Mouse (Mus musculus): ENCODE data around the gene Usp53. TPM values are rescaled to one million over a fixed set of nuclear protein-coding genes. Genes with fewer than 3 reads are reported as not detected.
"Not testable (repeated sequence)": the region's sequence is repeated elsewhere in the genome, so short reads cannot be mapped to it uniquely, and the experiment has no call there.

The Usp53 gene
- polyA plus RNA-seq, 1 experiment: 0.10 TPM

DNA sequence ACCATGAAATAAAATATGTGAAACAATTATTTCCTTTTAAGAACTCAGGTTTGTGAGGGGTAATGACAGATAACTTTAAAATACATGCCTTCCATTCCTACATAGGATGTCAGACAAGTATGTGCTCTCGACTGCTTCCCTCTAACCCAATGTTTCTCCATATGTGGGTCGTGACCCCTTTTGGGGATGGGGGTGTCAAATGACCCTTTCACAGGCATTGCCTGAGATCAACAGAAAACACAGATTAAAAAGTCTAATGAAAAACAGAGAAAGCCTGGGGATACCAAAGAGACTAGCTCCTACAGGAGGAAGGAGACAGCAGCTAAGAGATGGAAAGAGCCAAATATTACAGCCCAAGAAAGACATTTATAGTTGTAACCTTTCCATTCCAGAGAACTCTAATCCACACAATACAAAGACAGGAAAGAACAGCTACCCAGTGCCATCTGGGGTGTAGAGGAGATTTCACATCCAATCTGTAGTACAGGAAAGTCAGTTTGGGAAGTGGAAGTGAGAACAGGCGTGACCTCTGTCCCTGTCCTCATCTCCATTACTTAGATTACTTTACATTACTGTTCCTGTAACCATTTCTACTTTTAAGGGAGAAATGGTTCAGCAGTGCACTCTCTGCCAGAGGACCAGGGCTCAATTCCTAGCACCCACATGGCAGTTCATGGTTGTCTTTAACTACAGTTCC, 12.0 kb downstream of the Usp53 start:
- Histone ChIP-seq H3K4me3 (replicated peaks) (no peak overlapping the region), H3K27me3 (ENCODE audit: control insufficient read depth) (no peaks in the 10 kb centered on the region), H3K36me3 (ENCODE audit: control insufficient read depth) (peaks cover 3% of the 10 kb centered on the region), H3K9me3 (ENCODE audit: control insufficient read depth, low read length) (no peaks in the 10 kb centered on the region), H3K4me1 (ENCODE audit: control insufficient read depth) (peaks cover 6% of the 10 kb centered on the region)
- TF ChIP-seq TAL1 (IDR thresholded peaks at IDR 0.05; ENCODE audit: low read length) (no peak), GATA1 (IDR thresholded peaks at IDR 0.05; ENCODE audit: low read length) (no peak)

DNA sequence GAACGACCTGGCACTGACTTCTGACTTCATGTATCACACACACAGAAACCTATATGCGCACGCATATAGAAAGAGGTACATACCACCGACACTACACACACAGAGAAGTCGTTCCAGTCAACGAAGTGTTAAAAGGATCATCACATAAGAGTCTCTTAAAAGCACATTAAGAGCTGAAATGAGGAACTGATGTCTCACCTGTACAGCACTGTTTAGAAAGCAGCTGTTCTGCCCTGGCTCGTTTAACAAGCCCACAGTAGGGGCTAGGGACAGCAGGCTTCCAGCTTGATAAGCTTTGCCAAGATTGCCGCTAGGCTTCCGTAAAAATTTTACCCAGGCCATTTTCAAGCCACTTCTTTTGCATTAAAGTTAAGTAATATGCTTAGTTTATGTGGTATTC, 15.9 kb downstream of the Usp53 start:
- no peaks in the 10 kb centered on the region for H3K4me1 ChIP-seq (ENCODE audit: control insufficient read depth)
- no peaks in the 10 kb centered on the region for H3K9me3 ChIP-seq (ENCODE audit: control insufficient read depth, low read length)
- no peak overlapping the region for H3K4me3 ChIP-seq (replicated peaks)
- TF ChIP-seq GATA1 (IDR thresholded peaks at IDR 0.05; ENCODE audit: low read length): no peak
- TF ChIP-seq TAL1 (IDR thresholded peaks at IDR 0.05; ENCODE audit: low read length): no peak
- peaks cover 3% of the 10 kb centered on the region for H3K36me3 ChIP-seq (ENCODE audit: control insufficient read depth)
- no peaks in the 10 kb centered on the region for H3K27me3 ChIP-seq (ENCODE audit: control insufficient read depth)

DNA sequence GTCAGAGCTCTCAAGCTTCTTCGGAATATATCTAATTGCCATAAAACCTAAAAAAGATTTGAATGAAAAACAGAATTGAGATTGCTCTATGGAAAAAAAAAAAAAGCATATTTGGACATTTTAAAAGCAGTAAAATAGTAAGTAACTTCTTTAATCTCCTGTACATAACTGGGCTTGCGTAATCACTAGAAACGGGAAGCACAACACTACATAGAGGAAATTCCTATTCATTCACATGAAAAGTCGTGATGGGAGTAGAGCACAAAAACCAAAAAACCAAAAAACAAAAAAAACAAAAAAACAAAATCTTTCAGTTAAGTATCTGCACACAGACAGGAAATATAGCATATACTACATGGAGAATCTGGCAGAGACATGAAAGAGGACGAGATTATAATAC, 20.0 kb downstream of the Usp53 start:
- no peak overlapping the region for H3K4me3 ChIP-seq (replicated peaks)
- no peak for TF ChIP-seq GATA1 (IDR thresholded peaks at IDR 0.05; ENCODE audit: low read length)
- TF ChIP-seq TAL1 (IDR thresholded peaks at IDR 0.05; ENCODE audit: low read length): no peak
- no peaks in the 10 kb centered on the region for H3K27me3 ChIP-seq (ENCODE audit: control insufficient read depth)
- peaks cover 5% of the 10 kb centered on the region for H3K36me3 ChIP-seq (ENCODE audit: control insufficient read depth)
- H3K9me3 ChIP-seq (ENCODE audit: control insufficient read depth, low read length): no peaks in the 10 kb centered on the region
- no peaks in the 10 kb centered on the region for H3K4me1 ChIP-seq (ENCODE audit: control insufficient read depth)

DNA sequence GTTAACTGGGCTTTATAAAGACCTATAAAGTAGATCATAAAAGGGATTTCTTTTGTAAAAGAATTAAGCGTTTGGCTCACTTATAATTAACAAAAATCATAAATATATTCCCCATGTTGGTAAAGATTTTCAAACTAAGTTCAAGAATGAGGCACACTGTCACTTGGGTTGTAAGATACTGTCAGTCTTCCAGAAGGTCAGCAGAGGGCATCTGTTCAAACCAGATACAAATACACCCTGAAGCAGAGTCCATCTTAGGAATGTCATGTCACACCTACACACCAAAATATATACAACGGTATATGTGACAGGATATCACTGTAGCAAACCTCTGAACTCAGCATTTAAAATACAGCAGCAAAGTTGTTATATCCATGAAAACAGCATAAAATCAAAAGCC, 34.2 kb downstream of the Usp53 start:
- Histone ChIP-seq H3K4me3 (replicated peaks) (no peak overlapping the region), H3K27me3 (ENCODE audit: control insufficient read depth) (no peaks in the 10 kb centered on the region), H3K36me3 (ENCODE audit: control insufficient read depth) (peaks cover 13% of the 10 kb centered on the region), H3K4me1 (ENCODE audit: control insufficient read depth) (no peaks in the 10 kb centered on the region), H3K9me3 (ENCODE audit: control insufficient read depth, low read length) (no peaks in the 10 kb centered on the region)
- no peak for TF ChIP-seq GATA1 (IDR thresholded peaks at IDR 0.05; ENCODE audit: low read length)
- TF ChIP-seq TAL1 (IDR thresholded peaks at IDR 0.05; ENCODE audit: low read length): no peak

DNA sequence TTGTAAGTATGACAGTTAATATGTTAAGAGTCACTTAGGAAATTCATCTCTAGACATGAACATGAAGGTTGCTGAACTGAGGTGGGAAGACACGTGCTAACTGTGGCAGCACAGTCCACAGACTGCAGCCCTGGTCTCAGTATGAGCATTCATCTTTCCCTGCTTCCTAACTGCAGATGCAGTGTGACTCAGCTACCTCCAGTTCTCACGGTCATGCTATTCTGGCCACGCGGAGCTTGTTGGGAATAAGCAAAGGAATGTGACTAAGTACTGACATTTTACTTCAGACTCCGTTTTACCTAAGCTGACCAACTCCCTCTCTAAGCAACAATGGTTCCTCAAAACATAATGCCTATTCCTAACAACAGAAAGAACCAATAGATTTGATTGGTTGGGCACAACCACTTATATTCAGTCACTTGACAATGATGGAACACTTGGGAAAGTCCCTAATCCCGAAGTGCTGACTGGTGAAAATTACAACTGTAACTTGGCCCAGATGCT, 40.9 kb downstream of the Usp53 start:
- no peaks in the 10 kb centered on the region for H3K27me3 ChIP-seq (ENCODE audit: control insufficient read depth)
- H3K4me1 ChIP-seq (ENCODE audit: control insufficient read depth): no peaks in the 10 kb centered on the region
- H3K9me3 ChIP-seq (ENCODE audit: control insufficient read depth, low read length): no peaks in the 10 kb centered on the region
- peaks cover 3% of the 10 kb centered on the region; the same call in 1 of the 2 replicates for H3K36me3 ChIP-seq (ENCODE audit: control insufficient read depth)
- H3K4me3 ChIP-seq (replicated peaks): no peak overlapping the region
- TF ChIP-seq TAL1 (IDR thresholded peaks at IDR 0.05; ENCODE audit: low read length) (no peak), GATA1 (IDR thresholded peaks at IDR 0.05; ENCODE audit: low read length) (no peak)

DNA sequence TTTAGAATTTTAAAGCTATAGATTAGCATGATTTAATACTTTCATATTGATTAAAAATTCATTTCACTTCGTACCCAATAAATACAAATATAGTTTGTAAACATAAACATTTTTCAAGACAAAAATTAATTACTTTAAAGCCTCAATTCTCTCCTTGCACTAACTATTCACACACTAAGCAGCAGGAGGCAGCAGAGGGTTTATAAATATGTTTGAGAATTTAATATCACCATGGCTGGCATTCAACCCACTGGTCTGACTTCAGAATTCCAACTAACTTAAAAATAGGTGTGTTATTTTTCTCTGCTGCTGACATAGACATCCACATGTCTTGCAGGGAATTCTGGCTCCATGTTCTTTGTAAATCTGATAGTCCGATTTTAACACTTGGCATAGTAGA, 45.1 kb downstream of the Usp53 start:
- Histone ChIP-seq H3K27me3 (ENCODE audit: control insufficient read depth) (no peaks in the 10 kb centered on the region), H3K9me3 (ENCODE audit: control insufficient read depth, low read length) (no peaks in the 10 kb centered on the region), H3K4me1 (ENCODE audit: control insufficient read depth) (no peaks in the 10 kb centered on the region), H3K36me3 (ENCODE audit: control insufficient read depth) (peaks cover 3% of the 10 kb centered on the region), H3K4me3 (replicated peaks) (no peak overlapping the region)
- TF ChIP-seq TAL1 (IDR thresholded peaks at IDR 0.05; ENCODE audit: low read length) (no peak), GATA1 (IDR thresholded peaks at IDR 0.05; ENCODE audit: low read length) (no peak)

DNA sequence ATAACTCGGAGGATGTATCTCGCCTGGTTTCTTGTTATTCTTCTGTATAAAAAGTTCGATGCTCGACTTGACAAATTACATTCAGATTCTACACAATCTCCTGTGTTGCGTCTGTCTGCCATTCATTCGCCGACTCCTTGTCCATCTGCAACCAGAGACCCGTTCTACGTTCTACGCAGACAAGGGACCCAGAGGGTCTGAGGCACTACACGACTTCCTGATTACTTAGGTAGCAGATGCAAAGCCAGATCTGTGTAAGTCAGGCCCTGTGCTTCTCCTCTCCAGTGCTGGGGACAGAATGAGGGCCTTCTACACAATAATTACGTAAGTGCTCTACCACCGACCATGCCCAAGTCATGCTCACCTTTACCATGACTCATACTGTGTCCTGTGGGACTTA, 47.1 kb downstream of the Usp53 start:
- not testable (repeated sequence) for H3K4me3 ChIP-seq (replicated peaks); H3K4me1 ChIP-seq (ENCODE audit: control insufficient read depth); H3K9me3 ChIP-seq (ENCODE audit: control insufficient read depth, low read length); H3K36me3 ChIP-seq (ENCODE audit: control insufficient read depth); H3K27me3 ChIP-seq (ENCODE audit: control insufficient read depth)

DNA sequence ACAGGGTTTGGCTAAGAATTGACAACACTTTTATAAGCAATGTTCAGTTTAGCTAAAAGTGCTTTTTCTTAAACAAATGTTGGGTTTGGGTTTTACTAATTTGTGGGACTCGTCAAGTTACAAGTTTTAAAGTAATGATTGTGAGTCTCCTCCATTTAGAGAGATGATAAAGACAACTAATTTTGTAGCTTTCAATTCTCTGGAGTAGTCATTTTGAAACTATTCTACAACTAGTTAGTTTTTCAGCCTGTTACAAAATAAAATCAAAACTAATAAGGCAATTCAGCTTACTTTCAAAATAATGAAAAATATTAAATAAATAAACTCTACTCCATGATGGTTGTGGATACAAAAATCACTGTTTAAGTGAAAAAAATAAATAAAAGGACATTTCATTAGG, 51.8 kb downstream of the Usp53 start:
- Histone ChIP-seq H3K27me3 (ENCODE audit: control insufficient read depth) (no peaks in the 10 kb centered on the region), H3K4me3 (replicated peaks) (no peak overlapping the region), H3K4me1 (ENCODE audit: control insufficient read depth) (no peaks in the 10 kb centered on the region), H3K9me3 (ENCODE audit: control insufficient read depth, low read length) (no peaks in the 10 kb centered on the region), H3K36me3 (ENCODE audit: control insufficient read depth) (peaks cover 14% of the 10 kb centered on the region)
- TF ChIP-seq GATA1 (IDR thresholded peaks at IDR 0.05; ENCODE audit: low read length) (no peak), TAL1 (IDR thresholded peaks at IDR 0.05; ENCODE audit: low read length) (no peak)

DNA sequence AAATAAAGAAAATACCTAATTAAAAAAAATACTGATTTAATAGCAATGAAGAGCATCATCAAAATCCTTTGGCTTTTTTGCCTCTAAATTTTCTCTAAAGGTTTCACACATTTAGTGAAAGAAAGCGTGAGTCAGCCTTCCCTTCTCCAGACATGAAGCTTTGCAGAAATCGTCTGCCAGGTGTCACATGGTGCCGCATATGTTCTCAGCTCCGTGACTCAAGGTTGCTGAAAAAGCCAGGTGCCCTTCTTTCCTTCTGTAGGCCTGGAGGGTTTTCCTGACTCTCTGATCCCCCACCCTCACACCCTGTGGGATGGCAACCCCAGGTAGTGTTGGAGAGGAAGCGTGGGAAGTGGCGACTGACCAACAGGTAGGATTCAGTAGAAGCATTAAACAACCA, 54.6 kb downstream of the Usp53 start:
- H3K4me3 ChIP-seq (replicated peaks): no peak overlapping the region
- no peaks in the 10 kb centered on the region for H3K9me3 ChIP-seq (ENCODE audit: control insufficient read depth, low read length)
- H3K36me3 ChIP-seq (ENCODE audit: control insufficient read depth): peaks cover 27% of the 10 kb centered on the region
- no peaks in the 10 kb centered on the region for H3K27me3 ChIP-seq (ENCODE audit: control insufficient read depth)
- TF ChIP-seq TAL1 (IDR thresholded peaks at IDR 0.05; ENCODE audit: low read length) (no peak), GATA1 (IDR thresholded peaks at IDR 0.05; ENCODE audit: low read length) (no peak)
- peaks cover 10% of the 10 kb centered on the region for H3K4me1 ChIP-seq (ENCODE audit: control insufficient read depth)

All from erythroblast, embryonic 14.5 days (primary cell).